Mouse (Mus musculus) liver, embryonic 14.5 days (tissue): ENCODE measurements around the gene Arl13b.

Experiments used
- CTCF ChIP-seq: IDR thresholded peaks from 2 replicates; pipeline ENCODE4 v1.5.1; 2016; ENCODE audit warnings: antibody characterized with exemption, low read depth, control low read depth
- EP300 ChIP-seq: IDR thresholded peaks from 2 replicates; pipeline ENCODE4 v1.6.1; 2016; ENCODE audit warnings: antibody characterized with exemption, low read depth

- TF ChIP-seq CTCF (no peak), EP300 (no peak)
Observed at GRCm38 (mm10) chr16:62755307-62755706, 91.5 kb downstream of the Arl13b start.
